Mouse (Mus musculus): ENCODE data around the gene Cib2. TPM values are rescaled to one million over a fixed set of nuclear protein-coding genes. Genes with fewer than 3 reads are reported as not detected.

Cib2 gene
- polyA plus RNA-seq, 1 experiment: 4.6 TPM

DNA sequence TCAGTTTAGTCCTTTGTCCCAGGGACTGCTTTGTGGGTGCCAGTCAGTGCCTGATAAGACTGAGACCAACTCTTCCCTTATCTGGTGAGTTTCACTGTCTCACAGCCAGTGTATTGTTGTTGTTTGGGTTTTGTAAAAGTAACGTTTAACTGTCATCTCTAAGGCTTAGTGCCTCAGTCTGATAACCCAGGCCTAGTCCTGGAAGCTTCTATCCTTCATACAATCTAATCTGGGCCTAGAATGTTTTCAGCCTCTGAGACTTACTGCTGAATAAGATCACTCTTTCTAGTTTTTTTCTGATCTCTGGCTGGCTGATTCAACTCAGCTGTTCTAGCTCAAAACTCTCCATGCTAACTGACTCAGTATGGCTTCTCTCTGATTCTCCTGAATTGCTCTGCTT lies 23.7 kb upstream of the Cib2 start:
- no peak for TF ChIP-seq POLR2A (IDR thresholded peaks at IDR 0.05; ENCODE audit: insufficient read depth, low read length)
- no peak for TF ChIP-seq EP300 (IDR thresholded peaks at IDR 0.05; ENCODE audit: insufficient read depth, low read depth, low read length)
- no peak for TF ChIP-seq CTCF (IDR thresholded peaks at IDR 0.05; ENCODE audit: low read depth, low read length)
- H3K9me3 ChIP-seq (replicated peaks; ENCODE audit: control insufficient read depth, insufficient read depth, low read length, poor library complexity, severe bottlenecking): no peaks in the 10 kb centered on the region
- H3K36me3 ChIP-seq (ENCODE audit: control insufficient read depth, insufficient read depth, low read length, poor library complexity, severe bottlenecking): no peaks in the 10 kb centered on the region; the same call in 1 of the 2 replicates
- no peaks in the 10 kb centered on the region for H3K4me1 ChIP-seq (ENCODE audit: control insufficient read depth, insufficient read depth, low read length)
- no peaks in the 10 kb centered on the region for H3K27me3 ChIP-seq (ENCODE audit: control insufficient read depth, insufficient read depth, low read length, poor library complexity, severe bottlenecking)
- no peak overlapping the region for H3K27ac ChIP-seq (ENCODE audit: insufficient read depth, low read length)
- H3K9ac ChIP-seq (ENCODE audit: low read depth, poor library complexity, severe bottlenecking): no peak overlapping the region
- H3K4me3 ChIP-seq (ENCODE audit: low read depth, low read length): no peak overlapping the region

GRCm38 (mm10) chr9:54571130-54571839 lies 11.3 kb upstream of the Cib2 start:
- TF ChIP-seq POLR2A (IDR thresholded peaks at IDR 0.05; ENCODE audit: insufficient read depth, low read length) (no peak), CTCF (IDR thresholded peaks at IDR 0.05; ENCODE audit: low read depth, low read length) (no peak), EP300 (IDR thresholded peaks at IDR 0.05; ENCODE audit: insufficient read depth, low read depth, low read length) (no peak)
- Histone ChIP-seq H3K4me1 (ENCODE audit: control insufficient read depth, insufficient read depth, low read length) (no peaks in the 10 kb centered on the region), H3K27ac (ENCODE audit: insufficient read depth, low read length) (no peak overlapping the region), H3K4me3 (ENCODE audit: low read depth, low read length) (no peak overlapping the region), H3K9ac (ENCODE audit: low read depth, poor library complexity, severe bottlenecking) (no peak overlapping the region), H3K36me3 (ENCODE audit: control insufficient read depth, insufficient read depth, low read length, poor library complexity, severe bottlenecking) (no peaks in the 10 kb centered on the region), H3K27me3 (ENCODE audit: control insufficient read depth, insufficient read depth, low read length, poor library complexity, severe bottlenecking) (no peaks in the 10 kb centered on the region), H3K9me3 (replicated peaks; ENCODE audit: control insufficient read depth, insufficient read depth, low read length, poor library complexity, severe bottlenecking) (no peaks in the 10 kb centered on the region)

GRCm38 (mm10) chr9:54568732-54569131 lies 8.7 kb upstream of the Cib2 start:
- TF ChIP-seq CTCF (IDR thresholded peaks at IDR 0.05; ENCODE audit: low read depth, low read length): no peak
- no peak for TF ChIP-seq EP300 (IDR thresholded peaks at IDR 0.05; ENCODE audit: insufficient read depth, low read depth, low read length)
- TF ChIP-seq POLR2A (IDR thresholded peaks at IDR 0.05; ENCODE audit: insufficient read depth, low read length): no peak
- Histone ChIP-seq H3K9ac (ENCODE audit: low read depth, poor library complexity, severe bottlenecking) (no peak overlapping the region), H3K4me1 (ENCODE audit: control insufficient read depth, insufficient read depth, low read length) (no peaks in the 10 kb centered on the region), H3K4me3 (ENCODE audit: low read depth, low read length) (no peak overlapping the region), H3K27me3 (ENCODE audit: control insufficient read depth, insufficient read depth, low read length, poor library complexity, severe bottlenecking) (no peaks in the 10 kb centered on the region), H3K9me3 (replicated peaks; ENCODE audit: control insufficient read depth, insufficient read depth, low read length, poor library complexity, severe bottlenecking) (no peaks in the 10 kb centered on the region), H3K27ac (ENCODE audit: insufficient read depth, low read length) (no peak overlapping the region), H3K36me3 (ENCODE audit: control insufficient read depth, insufficient read depth, low read length, poor library complexity, severe bottlenecking) (no peaks in the 10 kb centered on the region)

DNA sequence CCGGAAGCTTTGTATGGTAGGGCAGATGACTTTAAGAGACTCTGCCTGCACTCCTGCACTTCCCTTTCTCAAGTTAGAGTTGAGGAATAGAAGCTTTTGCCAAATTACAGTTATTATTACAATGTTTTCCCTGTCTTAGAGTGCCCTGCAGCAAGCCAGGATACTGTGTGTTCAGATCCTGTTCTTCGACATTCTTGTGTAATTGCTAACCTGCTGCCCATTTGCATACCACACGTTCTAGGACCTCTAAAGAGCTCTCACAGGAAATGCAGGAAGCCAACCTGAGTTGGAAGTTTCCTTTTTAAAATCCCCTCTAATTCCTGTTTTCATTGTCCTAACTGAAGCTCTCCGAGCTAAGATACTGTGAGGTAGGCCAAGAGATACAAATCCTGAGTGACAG lies 6.9 kb upstream of the Cib2 start:
- H3K27me3 ChIP-seq (ENCODE audit: control insufficient read depth, insufficient read depth, low read length, poor library complexity, severe bottlenecking): no peaks in the 10 kb centered on the region
- H3K36me3 ChIP-seq (ENCODE audit: control insufficient read depth, insufficient read depth, low read length, poor library complexity, severe bottlenecking): no peaks in the 10 kb centered on the region
- H3K4me1 ChIP-seq (ENCODE audit: control insufficient read depth, insufficient read depth, low read length): no peaks in the 10 kb centered on the region
- H3K27ac ChIP-seq (ENCODE audit: insufficient read depth, low read length): no peak overlapping the region
- no peak overlapping the region for H3K4me3 ChIP-seq (ENCODE audit: low read depth, low read length)
- H3K9ac ChIP-seq (ENCODE audit: low read depth, poor library complexity, severe bottlenecking): no peak overlapping the region
- no peak for TF ChIP-seq EP300 (IDR thresholded peaks at IDR 0.05; ENCODE audit: insufficient read depth, low read depth, low read length)
- TF ChIP-seq POLR2A (IDR thresholded peaks at IDR 0.05; ENCODE audit: insufficient read depth, low read length): no peak
- TF ChIP-seq CTCF (IDR thresholded peaks at IDR 0.05; ENCODE audit: low read depth, low read length): no peak
- no peaks in the 10 kb centered on the region for H3K9me3 ChIP-seq (replicated peaks; ENCODE audit: control insufficient read depth, insufficient read depth, low read length, poor library complexity, severe bottlenecking)

DNA sequence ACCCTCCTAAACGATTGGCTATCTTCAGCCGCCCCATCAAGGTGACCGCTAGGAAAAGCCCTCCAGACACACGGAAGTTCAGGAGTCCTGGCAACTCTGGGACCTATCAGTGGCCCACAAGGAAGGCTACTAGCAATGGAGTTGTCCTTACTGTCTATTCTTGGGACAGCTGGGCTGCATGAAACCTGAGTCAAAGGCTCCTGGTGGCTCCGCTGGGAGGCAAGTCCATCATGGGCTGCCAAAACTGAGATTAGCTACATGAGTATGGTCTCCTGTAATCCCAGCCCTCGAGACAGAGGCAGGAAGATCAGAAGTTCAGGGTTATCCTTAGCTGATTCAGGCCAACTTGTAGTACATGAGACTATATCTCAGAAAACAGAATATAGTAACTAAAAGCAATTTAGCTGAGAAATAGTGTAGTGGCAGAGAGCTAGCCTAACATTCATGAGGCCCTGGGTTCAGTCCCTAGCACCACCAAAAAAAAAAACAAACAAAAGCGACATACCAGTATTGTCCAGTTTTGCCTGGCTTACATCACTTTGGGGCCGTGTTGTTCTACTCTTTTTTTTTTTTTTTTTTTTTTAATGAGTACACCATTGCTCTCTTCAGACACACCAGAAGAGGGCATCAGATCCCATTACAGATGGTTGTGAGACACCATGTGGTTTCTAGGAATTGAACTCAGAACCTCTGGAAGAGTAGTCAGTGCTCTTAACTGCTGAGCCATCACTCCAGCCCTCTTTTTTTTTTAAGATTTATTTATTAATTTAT lies 998 bp upstream of the Cib2 start:
- peak overlapping the region; percentile 9; the same call in 1 of the 2 replicates for H3K9ac ChIP-seq (ENCODE audit: low read depth, poor library complexity, severe bottlenecking)
- peak overlapping the region; percentile 28 for H3K4me3 ChIP-seq (ENCODE audit: low read depth, low read length)
- no peaks in the 10 kb centered on the region for H3K27me3 ChIP-seq (ENCODE audit: control insufficient read depth, insufficient read depth, low read length, poor library complexity, severe bottlenecking)
- no peaks in the 10 kb centered on the region for H3K36me3 ChIP-seq (ENCODE audit: control insufficient read depth, insufficient read depth, low read length, poor library complexity, severe bottlenecking)
- H3K9me3 ChIP-seq (replicated peaks; ENCODE audit: control insufficient read depth, insufficient read depth, low read length, poor library complexity, severe bottlenecking): no peaks in the 10 kb centered on the region
- H3K4me1 ChIP-seq (ENCODE audit: control insufficient read depth, insufficient read depth, low read length): no peaks in the 10 kb centered on the region
- no peak overlapping the region for H3K27ac ChIP-seq (ENCODE audit: insufficient read depth, low read length)
- TF ChIP-seq EP300 (IDR thresholded peaks at IDR 0.05; ENCODE audit: insufficient read depth, low read depth, low read length): no peak
- TF ChIP-seq POLR2A (IDR thresholded peaks at IDR 0.05; ENCODE audit: insufficient read depth, low read length): no peak
- no peak for TF ChIP-seq CTCF (IDR thresholded peaks at IDR 0.05; ENCODE audit: low read depth, low read length)

DNA sequence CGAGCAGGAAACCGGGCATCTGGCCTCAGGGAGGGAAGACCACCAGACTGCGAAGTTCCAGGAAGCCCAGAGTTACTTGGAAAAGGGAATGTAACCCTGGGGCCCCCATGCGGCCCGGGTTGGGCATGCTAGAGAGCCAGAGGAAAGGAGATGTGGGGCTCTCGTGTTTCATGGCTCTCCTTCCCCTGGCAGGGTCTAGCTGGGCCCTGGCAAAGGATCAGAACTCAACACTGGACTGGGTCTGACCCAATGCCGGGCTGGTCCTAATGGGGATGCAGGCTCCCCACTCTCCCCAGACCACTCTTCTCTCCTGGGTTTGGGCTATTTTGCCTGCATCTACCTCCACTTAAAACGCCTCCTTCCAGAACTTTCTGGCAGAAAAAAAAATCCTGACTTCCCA lies 1.3 kb downstream of the Cib2 start:
- Histone ChIP-seq H3K9ac (ENCODE audit: low read depth, poor library complexity, severe bottlenecking) (no peak overlapping the region), H3K27me3 (ENCODE audit: control insufficient read depth, insufficient read depth, low read length, poor library complexity, severe bottlenecking) (no peaks in the 10 kb centered on the region), H3K4me3 (ENCODE audit: low read depth, low read length) (no peak overlapping the region), H3K9me3 (replicated peaks; ENCODE audit: control insufficient read depth, insufficient read depth, low read length, poor library complexity, severe bottlenecking) (no peaks in the 10 kb centered on the region), H3K4me1 (ENCODE audit: control insufficient read depth, insufficient read depth, low read length) (no peaks in the 10 kb centered on the region), H3K27ac (ENCODE audit: insufficient read depth, low read length) (no peak overlapping the region), H3K36me3 (ENCODE audit: control insufficient read depth, insufficient read depth, low read length, poor library complexity, severe bottlenecking) (no peaks in the 10 kb centered on the region)
- no peak for TF ChIP-seq POLR2A (IDR thresholded peaks at IDR 0.05; ENCODE audit: insufficient read depth, low read length)
- TF ChIP-seq EP300 (IDR thresholded peaks at IDR 0.05; ENCODE audit: insufficient read depth, low read depth, low read length): no peak
- TF ChIP-seq CTCF (IDR thresholded peaks at IDR 0.05; ENCODE audit: low read depth, low read length): no peak
